Mouse (Mus musculus) myocyte (in vitro differentiated cells): Measurements from ENCODE around the gene Cfap65. TPM values are rescaled to one million over a fixed set of nuclear protein-coding genes. Genes with fewer than 3 reads are reported as not detected.

ENCODE experiments used
- H3K27me3 ChIP-seq: one replicate; pipeline ENCODE4 v1.6.1; 2011; ENCODE audit not compliant: control insufficient read depth, insufficient read depth, insufficient read length
- H3K36me3 ChIP-seq: one replicate; pipeline ENCODE4 v1.6.1; 2011; ENCODE audit not compliant: control insufficient read depth, insufficient read depth
- H3K4me2 ChIP-seq: one replicate; pipeline ENCODE4 v1.6.1; 2011; ENCODE audit warnings: low read depth, control low read depth
- H3K4me3 ChIP-seq: one replicate; pipeline ENCODE4 v1.5.1; 2011; ENCODE audit warnings: mild to moderate bottlenecking, control low read depth, moderate library complexity
- H3K79me2 ChIP-seq: one replicate; pipeline ENCODE4 v1.6.1; 2011; ENCODE audit not compliant: control insufficient read depth, insufficient read depth
- H3ac ChIP-seq: one replicate; pipeline ENCODE4 v1.6.1; 2011; ENCODE audit not compliant: control insufficient read depth, insufficient read length
- CEBPB ChIP-seq: IDR thresholded peaks from 2 replicates; pipeline ENCODE4 v1.6.1; 2011; ENCODE audit warnings: mild to moderate bottlenecking, moderate library complexity; ENCODE audit not compliant: poor library complexity, insufficient read depth, severe bottlenecking
- E2F4 ChIP-seq: IDR thresholded peaks from one replicate; pipeline ENCODE4 v1.6.1; 2011; ENCODE audit warnings: mild to moderate bottlenecking, control low read depth, moderate library complexity; ENCODE audit not compliant: insufficient read depth
- MAX ChIP-seq: IDR thresholded peaks from one replicate; pipeline ENCODE4 v1.6.1; 2011; ENCODE audit warnings: low read depth, mild to moderate bottlenecking, control low read depth
- MYOD1 ChIP-seq, 3 experiments: IDR thresholded peaks; one replicate each; pipeline ENCODE4 v1.6.1; 2011; ENCODE audit warnings: control low read depth in 2 of 3, low read depth in 2 of 3, mild to moderate bottlenecking in 2 of 3, moderate library complexity in 1 of 3; ENCODE audit not compliant: insufficient read length in 2 of 3, control insufficient read depth in 1 of 3
- MYOG ChIP-seq, 3 experiments: IDR thresholded peaks; one replicate each; pipeline ENCODE4 v1.6.1; 2011; ENCODE audit warnings: control low read depth in 2 of 3, low read depth in 2 of 3, mild to moderate bottlenecking in 2 of 3; ENCODE audit not compliant: insufficient read length in 2 of 3, control insufficient read depth in 1 of 3, insufficient read depth in 1 of 3
- POLR2A ChIP-seq: IDR thresholded peaks from one replicate; pipeline ENCODE4 v1.6.1; 2011; ENCODE audit warnings: low read depth, mild to moderate bottlenecking, control low read depth, moderate library complexity; ENCODE audit not compliant: insufficient read length
- POLR2AphosphoS2 ChIP-seq: IDR thresholded peaks from one replicate; pipeline ENCODE4 v1.6.1; 2011; ENCODE audit warnings: low read depth, control low read depth; ENCODE audit not compliant: insufficient read length
- REST ChIP-seq: IDR thresholded peaks from one replicate; pipeline ENCODE4 v1.6.1; 2011; ENCODE audit warnings: mild to moderate bottlenecking, control low read depth, moderate library complexity; ENCODE audit not compliant: insufficient read depth, insufficient read length
- SRF ChIP-seq: IDR thresholded peaks from one replicate; pipeline ENCODE4 v1.6.1; 2011; ENCODE audit warnings: low read depth; ENCODE audit not compliant: control insufficient read depth, insufficient read length
- TCF12 ChIP-seq: IDR thresholded peaks from one replicate; pipeline ENCODE4 v1.6.1; 2011; ENCODE audit warnings: mild to moderate bottlenecking, control low read depth; ENCODE audit not compliant: poor library complexity, insufficient read depth, severe bottlenecking
- TCF3 ChIP-seq: IDR thresholded peaks from one replicate; pipeline ENCODE4 v1.6.1; 2011; ENCODE audit warnings: low read depth, control low read depth; ENCODE audit not compliant: insufficient read length
- USF1 ChIP-seq: IDR thresholded peaks from one replicate; pipeline ENCODE4 v1.6.1; 2011; ENCODE audit warnings: low read depth, mild to moderate bottlenecking, control low read depth, moderate library complexity
- polyA plus RNA-seq: library from polyadenylated mRNA; unstranded; fragments of >200 nt; fragmentation: generic; extraction: Trizol; gene quantifications from one replicate; pipeline ENCODE4 v1.2.1, GENCODE M21; 2012; ENCODE audit warnings: missing spikeins

The Cfap65 gene
- polyA plus RNA-seq, 1 experiment = not detected

DNA sequence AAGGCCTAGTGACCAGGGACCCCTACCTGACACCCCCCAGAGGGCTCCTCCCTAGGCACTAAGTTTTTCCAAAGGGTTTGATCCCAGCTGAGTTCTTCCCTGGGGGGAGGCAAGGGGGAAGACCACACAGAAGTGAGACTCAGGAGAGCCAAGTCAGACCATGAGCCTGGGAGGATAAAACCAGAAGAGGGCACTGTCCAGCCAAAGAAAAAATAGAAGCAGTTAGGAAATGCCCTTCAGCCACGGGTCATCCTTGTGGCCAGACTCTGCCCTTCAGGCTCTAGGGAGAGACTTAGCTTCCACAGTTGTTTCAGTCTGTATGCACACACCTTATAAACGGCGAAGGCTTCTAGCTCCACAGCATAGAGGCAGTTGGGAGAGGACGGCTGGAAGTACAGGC lies 10.9 kb downstream of the Cfap65 start:
- no peaks in the 10 kb centered on the region for H3K36me3 ChIP-seq
- H3K4me2 ChIP-seq = no peak overlapping the region
- H3K4me3 ChIP-seq = no peak overlapping the region
- no peak overlapping the region for H3ac ChIP-seq
- no peak for TF ChIP-seq USF1
- H3K27me3 ChIP-seq = peaks cover 48% of the 10 kb centered on the region
- no peaks in the 10 kb centered on the region for H3K79me2 ChIP-seq

DNA sequence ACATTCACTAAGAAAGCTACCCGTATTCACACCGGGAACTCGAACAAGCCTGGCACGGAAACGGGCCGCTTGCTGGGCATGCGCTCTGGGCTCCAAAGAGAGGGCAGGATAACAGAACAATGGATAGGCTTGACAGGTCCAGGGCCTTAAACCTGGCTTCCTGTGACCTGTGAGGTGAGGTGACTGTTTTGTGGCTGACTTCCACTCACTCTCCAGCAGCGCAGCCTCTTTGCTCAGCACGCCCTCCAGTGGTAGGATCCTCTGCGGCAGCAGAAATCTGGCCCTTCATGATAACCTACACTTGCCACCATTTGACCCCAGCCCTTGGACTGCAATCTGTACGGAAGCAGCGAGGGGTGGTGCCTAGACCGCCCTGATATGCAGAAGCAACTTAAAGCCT lies 19.7 kb downstream of the Cfap65 start:
- H3K79me2 ChIP-seq = no peaks in the 10 kb centered on the region
- no peak overlapping the region for H3K4me2 ChIP-seq
- no peaks in the 10 kb centered on the region for H3K36me3 ChIP-seq
- H3ac ChIP-seq = no peak overlapping the region
- peaks cover 31% of the 10 kb centered on the region for H3K27me3 ChIP-seq
- TF ChIP-seq USF1 (no peak), TCF3 (no peak), MAX (no peak), POLR2AphosphoS2 (no peak), MYOD1 (IDR thresholded peaks at IDR 0.05; ENCODE audit: control insufficient read depth in 1 of 3, insufficient read length in 2 of 3, low read depth in 2 of 3) (no peak), MYOG (IDR thresholded peaks at IDR 0.05; ENCODE audit: control insufficient read depth in 1 of 3, insufficient read depth in 1 of 3, insufficient read length in 2 of 3, low read depth in 2 of 3) (no peak), E2F4 (no peak), CEBPB (no peak), SRF (no peak), POLR2A (no peak)
- no peak overlapping the region for H3K4me3 ChIP-seq

DNA sequence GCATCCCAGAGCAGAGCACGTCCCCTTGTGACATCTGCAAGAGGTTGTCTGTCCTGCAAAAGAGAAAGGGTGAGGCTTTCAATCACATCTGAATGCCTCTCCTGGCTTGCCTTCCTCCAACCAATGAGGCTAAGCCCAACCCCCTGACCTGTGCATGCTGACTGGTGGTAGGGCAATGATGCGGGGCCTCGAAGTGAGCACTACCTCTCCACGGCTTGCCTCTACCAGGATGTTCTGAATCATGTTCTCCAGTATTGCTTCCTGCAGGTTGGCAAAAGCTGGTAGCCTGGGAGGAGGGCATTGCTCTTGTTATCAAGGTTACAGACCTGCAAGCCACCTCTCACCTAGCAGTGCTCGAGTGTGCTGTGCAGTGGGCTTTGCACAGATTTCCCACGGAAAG lies 33.2 kb downstream of the Cfap65 start:
- TF ChIP-seq TCF12 (no peak), E2F4 (no peak), MAX (no peak), REST (no peak), POLR2AphosphoS2 (no peak), POLR2A (no peak), MYOD1 (IDR thresholded peaks at IDR 0.05; ENCODE audit: control insufficient read depth in 1 of 3, insufficient read length in 2 of 3, low read depth in 2 of 3) (no peak), TCF3 (no peak), USF1 (no peak), MYOG (IDR thresholded peaks at IDR 0.05; ENCODE audit: control insufficient read depth in 1 of 3, insufficient read depth in 1 of 3, insufficient read length in 2 of 3, low read depth in 2 of 3) (no peak), CEBPB (no peak), SRF (no peak)
- H3ac ChIP-seq = no peak overlapping the region
- H3K79me2 ChIP-seq = no peaks in the 10 kb centered on the region
- H3K27me3 ChIP-seq = peaks cover 80% of the 10 kb centered on the region
- H3K36me3 ChIP-seq = no peaks in the 10 kb centered on the region
- no peak overlapping the region for H3K4me2 ChIP-seq
- H3K4me3 ChIP-seq = no peak overlapping the region

DNA sequence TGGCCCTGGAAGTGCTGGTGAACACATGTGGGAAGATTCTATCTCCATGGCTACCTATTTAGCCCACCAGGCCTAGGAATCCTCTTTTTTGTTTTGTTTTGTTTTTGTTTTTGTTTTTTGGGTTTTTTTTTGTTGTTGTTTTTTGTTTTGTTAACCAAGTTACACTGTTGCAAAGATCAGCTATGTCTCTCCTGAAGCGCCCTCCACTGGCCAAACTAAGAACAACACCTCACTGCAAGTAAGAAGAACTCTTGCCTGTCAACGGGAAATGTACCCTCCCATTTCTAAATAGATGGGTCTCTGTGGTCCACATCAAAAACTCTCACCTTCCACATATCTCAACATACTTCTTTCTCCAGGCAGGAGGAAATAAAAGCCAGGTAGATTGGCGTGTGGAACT lies 33.7 kb downstream of the Cfap65 start:
- no peak overlapping the region for H3K4me3 ChIP-seq
- H3K4me2 ChIP-seq = no peak overlapping the region
- no peaks in the 10 kb centered on the region for H3K79me2 ChIP-seq
- H3K27me3 ChIP-seq = peaks cover 83% of the 10 kb centered on the region
- no peaks in the 10 kb centered on the region for H3K36me3 ChIP-seq
- TF ChIP-seq TCF3 (no peak), MAX (no peak)
- no peak overlapping the region for H3ac ChIP-seq

DNA sequence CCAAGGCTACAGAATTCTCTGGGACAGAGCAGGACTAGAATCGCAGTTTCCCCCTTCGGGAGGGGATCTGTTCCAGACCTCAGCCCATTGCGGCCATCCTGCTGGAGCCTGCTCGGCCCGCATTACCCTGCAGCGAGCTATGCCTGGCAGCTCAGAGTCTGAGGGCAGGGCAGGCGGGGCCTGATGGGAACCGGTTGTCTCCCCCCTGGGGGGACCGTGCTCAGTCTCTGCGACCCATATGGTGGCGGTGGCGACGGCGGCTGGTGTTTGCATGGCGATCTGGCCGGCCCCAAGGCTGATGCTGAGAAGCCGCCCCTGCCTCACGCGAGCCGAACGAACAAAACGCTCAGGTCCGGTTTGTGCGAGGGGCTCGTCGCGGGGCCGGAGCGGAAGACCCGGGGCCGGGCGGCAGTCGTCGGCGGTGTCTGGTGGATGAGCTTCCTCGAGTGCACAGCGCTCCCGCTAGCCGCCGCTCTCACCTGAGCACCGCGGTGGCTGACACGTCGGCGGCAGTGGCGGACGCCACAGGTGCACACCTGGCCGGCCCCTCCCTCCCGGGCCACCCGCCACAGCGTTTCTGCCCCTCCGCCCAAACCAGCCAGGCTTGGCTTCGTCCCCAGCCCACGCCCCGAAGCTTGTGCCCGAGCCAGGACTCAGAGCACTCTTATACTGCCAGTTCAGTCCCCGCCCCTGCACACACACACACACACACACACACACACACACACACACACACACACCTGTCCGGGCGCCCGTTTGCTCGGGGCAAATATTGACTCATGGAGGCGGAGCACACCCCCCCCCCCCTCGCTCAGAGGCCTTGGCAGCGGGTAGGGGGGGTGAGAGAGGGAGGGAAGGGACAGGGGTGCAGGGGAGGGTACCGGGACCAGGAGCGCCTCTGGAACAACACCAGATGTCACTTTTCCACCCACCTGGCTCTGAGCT lies 34.8 kb downstream of the Cfap65 start:
- Histone ChIP-seq H3K36me3 (no peaks in the 10 kb centered on the region), H3K79me2 (no peaks in the 10 kb centered on the region), H3K27me3 (peaks cover 79% of the 10 kb centered on the region), H3K4me2 (no peak overlapping the region), H3K4me3 (no peak overlapping the region), H3ac (no peak overlapping the region)
- TF ChIP-seq TCF3 (no peak), TCF12 (no peak), CEBPB (no peak), E2F4 (no peak), REST (no peak), MYOG (IDR thresholded peaks at IDR 0.05; ENCODE audit: control insufficient read depth in 1 of 3, insufficient read depth in 1 of 3, insufficient read length in 2 of 3, low read depth in 2 of 3) (no peak), MAX (no peak), POLR2A (no peak), USF1 (no peak), POLR2AphosphoS2 (no peak), SRF (no peak), MYOD1 (IDR thresholded peaks at IDR 0.05; ENCODE audit: control insufficient read depth in 1 of 3, insufficient read length in 2 of 3, low read depth in 2 of 3) (no peak)
